Mouse (Mus musculus) right cerebral cortex, postnatal 36 days (tissue): ENCODE data around the gene Mrpl38.

Experiments
- DNase-seq, 2 experiments: peaks; one replicate each; pipeline ENCODE4 v3.0.0; 2022; ENCODE audit warnings: low spot score in 2 of 2, mixed read lengths in 1 of 2

Gene Mrpl38

DNA sequence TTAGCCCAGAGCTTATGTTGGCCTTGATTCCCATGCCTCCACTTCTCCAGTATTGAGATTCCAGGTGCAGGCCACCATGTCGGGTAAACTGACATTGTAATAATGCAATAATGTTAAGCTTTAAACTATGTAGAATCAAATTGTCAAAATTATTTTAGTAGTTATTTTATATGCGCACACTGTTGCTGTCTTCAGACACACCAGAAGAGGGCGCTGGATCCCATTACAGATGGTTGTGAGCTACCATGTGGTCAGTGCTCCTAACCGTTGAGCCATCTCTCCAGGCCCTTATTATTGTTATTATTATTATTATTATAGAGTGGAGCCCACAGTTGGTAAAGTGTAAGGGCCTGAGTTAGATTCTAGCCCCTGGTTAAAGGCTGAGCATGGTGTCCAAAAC is 27.6 kb downstream of the Mrpl38 start:
- DNase-seq = no peak

DNA sequence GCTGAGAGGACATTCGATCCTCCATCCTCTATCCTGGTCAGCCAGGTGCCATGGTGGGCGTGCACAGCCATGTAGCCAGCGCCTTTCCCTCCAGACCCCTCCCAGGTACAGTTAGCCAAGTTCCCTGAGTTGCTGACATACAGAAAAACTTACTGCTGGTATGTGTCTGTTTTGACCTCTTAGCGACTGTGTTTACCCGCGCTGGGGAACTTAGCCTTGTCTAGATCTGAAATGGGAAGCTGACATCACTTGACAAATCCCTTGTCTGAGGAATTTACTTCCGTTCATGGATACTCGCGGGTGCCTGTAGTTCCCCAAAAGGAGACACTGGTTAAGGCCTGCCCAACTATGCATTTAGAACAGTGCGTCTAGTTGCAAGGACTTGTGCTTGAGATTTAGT is 28.1 kb downstream of the Mrpl38 start:
- DNase-seq = no peak

GRCm38 (mm10) chr11:116110131-116110530 is 28.5 kb downstream of the Mrpl38 start:
- no peak for DNase-seq

DNA sequence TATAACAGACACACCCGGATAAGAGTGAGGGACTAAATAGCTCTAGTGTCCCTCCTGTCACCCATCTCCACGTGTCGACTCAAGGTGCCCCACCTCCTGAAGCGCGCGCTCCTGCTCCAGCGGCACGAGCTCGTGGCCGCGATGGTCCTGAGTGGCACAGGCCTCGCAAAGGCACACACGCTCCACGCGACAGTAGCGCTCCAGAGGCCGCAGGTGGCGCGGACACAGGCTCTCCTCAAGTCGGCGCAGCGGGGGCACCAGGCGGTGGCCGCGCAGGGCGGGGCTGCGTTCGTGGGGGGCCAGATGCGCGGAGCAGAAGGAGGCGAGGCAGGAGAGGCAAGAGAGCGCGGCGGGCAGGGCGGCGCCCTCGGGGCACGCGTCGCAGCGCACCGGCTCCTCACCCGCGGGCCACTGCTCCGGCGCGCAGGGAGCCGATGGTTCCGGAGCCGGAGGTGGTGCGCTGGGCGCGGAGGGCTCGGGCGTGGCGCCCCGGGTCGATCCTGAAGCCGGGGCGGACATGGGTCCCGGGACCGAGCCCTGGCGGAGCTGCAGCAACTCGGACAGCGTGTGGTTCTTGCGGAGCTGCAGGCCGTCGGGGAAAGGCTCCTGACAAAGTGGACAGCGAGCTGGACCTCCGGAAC is 29.1 kb downstream of the Mrpl38 start:
- DNase-seq = no peak

DNA sequence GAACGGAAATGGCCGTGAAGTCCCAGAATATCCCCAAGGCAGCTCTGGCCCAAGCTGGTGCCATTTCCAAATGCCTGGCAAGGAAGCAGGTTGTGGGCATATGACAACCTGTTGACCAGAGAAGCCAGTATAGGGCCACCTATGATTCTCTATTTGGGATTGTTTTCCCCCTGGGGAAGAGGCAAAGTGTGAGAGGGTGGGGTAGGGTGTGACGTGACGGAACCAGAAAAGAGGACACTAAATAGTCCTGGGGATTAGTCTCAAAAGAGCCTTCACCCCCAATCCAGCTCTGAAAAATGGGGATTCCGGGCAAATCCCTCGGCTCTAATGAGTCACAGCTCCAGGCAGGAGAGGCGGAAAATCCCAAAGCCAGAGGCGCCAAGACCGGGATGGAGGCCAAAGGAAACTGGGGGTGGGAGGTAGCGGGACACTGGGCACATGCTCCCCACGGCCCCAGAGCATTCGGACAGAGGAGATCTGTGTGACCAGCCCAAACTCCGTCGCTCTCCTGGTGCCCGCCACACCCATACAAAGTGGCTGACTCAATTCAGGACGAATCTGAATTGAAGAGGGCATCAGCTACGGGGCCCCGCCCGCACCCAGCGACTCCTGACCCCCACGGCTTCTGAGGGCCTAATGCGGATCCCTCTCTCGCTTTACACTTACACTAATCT is 30.1 kb downstream of the Mrpl38 start:
- no peak for DNase-seq

- DNase-seq = no peak
Measured at GRCm38 (mm10) chr11:116107777-116108285, 30.8 kb downstream of the Mrpl38 start.

DNA sequence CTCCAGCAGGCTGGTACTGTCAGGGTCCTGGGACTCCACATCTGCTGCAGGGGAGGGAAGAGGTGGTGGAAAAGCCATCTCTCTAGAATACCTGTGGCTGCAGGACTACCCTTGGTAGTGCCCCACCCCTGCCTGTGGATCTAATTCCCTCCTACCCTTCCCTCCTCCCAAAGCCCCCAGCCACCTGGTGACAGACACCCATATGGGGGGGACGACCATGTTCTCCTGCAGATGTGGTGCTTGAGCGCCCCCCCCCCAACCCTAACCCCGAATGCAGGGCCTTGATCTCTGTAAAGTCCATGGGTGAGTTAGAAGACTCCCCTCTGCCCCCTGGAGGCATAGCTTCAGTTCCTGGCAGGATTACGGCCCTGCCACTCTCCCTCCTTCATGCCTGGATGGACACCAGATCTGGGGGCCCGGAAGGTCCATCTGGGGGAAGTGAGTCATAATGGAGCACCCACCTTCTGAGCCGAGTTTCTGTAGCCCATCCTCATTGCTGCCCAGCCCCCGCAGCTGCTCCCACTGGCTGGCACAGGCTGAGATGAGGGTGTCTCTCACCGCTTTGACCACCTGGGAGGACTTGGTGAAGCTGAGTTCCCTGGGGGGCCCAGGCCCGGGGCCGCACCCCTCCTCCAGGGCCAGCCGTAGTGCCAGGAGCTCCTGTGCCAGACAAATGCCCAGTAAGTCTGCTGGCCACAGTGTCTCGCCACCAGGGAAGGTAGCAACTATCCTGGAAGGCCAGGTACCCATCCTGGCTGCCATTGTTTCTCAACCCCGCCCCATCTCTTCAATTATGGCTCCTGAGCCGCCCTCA is 31.5 kb downstream of the Mrpl38 start:
- no peak for DNase-seq

DNA sequence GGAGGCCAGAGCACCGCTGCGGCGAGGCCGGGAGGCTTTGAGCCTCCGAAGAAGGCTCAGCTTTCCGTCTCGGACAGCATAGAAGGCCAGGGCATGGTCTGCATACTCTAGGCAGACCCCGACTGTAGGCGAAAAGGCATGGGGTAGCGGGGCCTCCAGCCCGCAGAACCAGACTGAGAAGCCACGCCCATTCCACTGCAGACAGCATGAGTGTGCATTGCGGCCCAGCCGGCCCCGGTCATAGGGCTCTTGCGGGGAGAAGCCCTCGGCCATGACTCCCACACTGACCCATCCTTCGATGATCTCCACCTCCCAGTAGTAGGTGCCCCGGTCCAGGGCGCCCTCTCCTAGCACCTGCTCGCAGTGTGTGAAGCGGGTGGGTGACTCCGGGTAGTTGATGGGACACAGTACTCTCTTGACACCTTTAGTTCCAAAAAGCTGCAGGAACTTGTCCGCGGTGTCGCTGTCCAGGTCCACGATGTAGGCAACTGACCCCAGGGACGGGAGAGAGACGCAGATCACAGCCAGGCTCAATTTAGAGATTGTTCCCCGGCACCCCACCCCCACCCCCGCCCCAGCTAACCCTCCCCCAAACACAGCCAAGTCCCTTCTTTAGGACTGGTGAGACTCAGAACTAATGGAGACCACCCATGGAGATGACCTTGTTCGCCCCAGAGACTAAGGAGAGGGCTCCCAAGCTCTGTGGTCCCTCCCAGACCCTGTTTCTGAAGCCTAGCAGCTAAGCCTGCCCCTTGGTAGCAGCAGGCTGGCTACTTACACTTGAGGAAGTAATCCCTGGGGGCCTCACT is 32.3 kb downstream of the Mrpl38 start:
- no peak for DNase-seq

- DNase-seq = no peak
Measured at GRCm38 (mm10) chr11:116105065-116105464, 33.6 kb downstream of the Mrpl38 start.

GRCm38 (mm10) chr11:116104006-116104646 is 34.5 kb downstream of the Mrpl38 start:
- no peak for DNase-seq

GRCm38 (mm10) chr11:116103572-116103971 is 35.1 kb downstream of the Mrpl38 start:
- no peak for DNase-seq

GRCm38 (mm10) chr11:116102472-116102871 is 36.2 kb downstream of the Mrpl38 start:
- no peak for DNase-seq

GRCm38 (mm10) chr11:116101931-116102381 is 36.7 kb downstream of the Mrpl38 start:
- DNase-seq = no peak

GRCm38 (mm10) chr11:116100839-116101238 is 37.8 kb downstream of the Mrpl38 start:
- no peak for DNase-seq

GRCm38 (mm10) chr11:116100385-116100784 is 38.3 kb downstream of the Mrpl38 start:
- DNase-seq = no peak

DNA sequence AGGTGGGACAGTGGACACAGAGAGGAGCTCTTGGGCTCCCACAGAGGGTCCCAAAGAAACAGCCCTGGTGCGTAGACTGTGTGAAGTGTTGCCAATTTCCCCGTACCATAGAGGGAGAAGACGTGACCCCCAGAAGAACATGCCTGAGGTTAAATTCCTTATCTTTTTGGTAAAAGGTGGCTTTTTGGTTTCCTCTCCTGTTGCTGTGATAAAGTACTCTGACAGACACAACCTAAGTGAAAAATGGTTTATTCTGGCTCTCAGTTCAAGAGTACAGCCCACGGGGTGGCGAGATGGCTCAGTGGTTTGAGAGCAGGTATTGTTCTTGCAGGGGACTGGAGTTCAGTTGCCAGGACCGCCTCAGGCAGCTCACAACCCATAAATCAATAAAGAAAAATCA is 39.2 kb downstream of the Mrpl38 start:
- no peak for DNase-seq

DNA sequence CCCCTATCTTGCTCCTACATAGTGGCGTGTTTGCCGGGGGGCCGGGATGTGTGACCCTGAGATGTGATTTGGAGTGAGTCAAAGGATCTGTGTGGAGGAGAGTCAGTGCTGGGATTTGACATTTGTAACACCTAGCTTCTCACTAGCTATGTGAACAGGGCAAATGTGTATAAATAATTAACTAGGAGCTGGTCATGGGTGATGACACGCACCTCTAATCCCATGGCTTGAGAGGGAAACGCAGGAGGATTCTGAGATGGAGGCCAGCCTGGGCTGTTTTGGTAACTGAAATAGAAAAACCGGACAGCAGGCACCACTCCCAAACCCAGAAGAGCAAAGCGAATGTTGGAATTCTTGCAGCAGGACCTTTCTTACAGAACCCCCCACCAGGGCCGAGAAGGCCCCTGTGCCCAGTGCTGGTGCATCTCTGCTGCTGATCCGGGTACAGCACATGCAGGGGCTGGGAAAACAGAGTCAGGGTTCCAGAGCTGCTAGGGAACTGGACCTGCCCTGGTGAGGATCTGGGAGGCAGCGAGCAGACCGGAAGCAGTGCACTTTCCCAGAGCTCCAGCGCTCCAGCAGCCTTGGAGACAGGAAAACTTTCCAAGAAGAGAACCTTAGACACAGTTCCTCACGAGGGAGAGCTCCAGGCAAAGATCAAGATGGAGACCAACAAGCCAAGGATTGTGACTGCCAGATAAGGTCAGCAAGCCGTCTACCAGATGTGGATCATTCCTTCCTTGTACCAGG is 39.8 kb downstream of the Mrpl38 start:
- no peak for DNase-seq

GRCm38 (mm10) chr11:116096213-116097108 is 42.2 kb downstream of the Mrpl38 start:
- DNase-seq = no peak

DNA sequence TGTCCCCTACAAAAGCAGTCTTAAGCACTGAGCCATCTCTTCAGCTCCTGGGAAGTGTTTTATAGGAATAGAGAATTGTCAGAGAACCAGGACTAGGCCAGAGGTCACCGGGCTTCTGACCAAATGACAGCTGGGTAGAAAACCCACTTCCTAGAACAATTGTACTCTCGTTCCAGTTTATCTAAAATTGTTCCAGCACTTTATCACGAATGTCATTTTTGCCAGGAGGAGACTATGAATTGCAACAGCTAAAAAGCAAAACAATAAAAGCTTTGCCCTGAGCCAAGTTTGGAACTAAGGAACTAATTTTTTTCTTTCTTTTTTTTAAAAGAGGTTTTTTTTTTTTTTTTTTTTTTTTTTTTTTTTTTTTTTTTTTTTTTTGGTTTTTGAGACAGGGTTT is 43.1 kb downstream of the Mrpl38 start:
- no peak for DNase-seq
